Mouse (Mus musculus): Measurements from ENCODE around the gene Hsd17b11. TPM values are rescaled to one million over a fixed set of nuclear protein-coding genes. Genes with fewer than 3 reads are reported as not detected.
A peak's percentile ranks its signal among the peaks of the same experiment; 100 is the strongest.

Gene Hsd17b11
- polyA plus RNA-seq, 1 experiment from 2014 or later, result 3.5 TPM

- 92% methylated on average over 7 of the region's 7 CpGs for WGBS
- ATAC-seq (ENCODE audit: low FRiP score), result no peak
- H3K4me1 ChIP-seq (replicated peaks; ENCODE audit: control insufficient read depth, insufficient read depth, low read length), result no peaks in the 10 kb centered on the region
- no peak for DNase-seq (ENCODE audit: low spot score)
- peaks cover 48% of the 10 kb centered on the region for H3K36me3 ChIP-seq (replicated peaks; ENCODE audit: control insufficient read depth, insufficient read depth)
- H3K4me2 ChIP-seq (replicated peaks), result no peak overlapping the region
- H3K27ac ChIP-seq, result no peak overlapping the region
- no peak overlapping the region for H3K4me3 ChIP-seq (replicated peaks; ENCODE audit: low read length)
- H3K9ac ChIP-seq, result no peak overlapping the region
- H3K27me3 ChIP-seq (ENCODE audit: control insufficient read depth, insufficient read depth, low read length), result no peaks in the 10 kb centered on the region
- no peaks in the 10 kb centered on the region for H3K9me3 ChIP-seq (ENCODE audit: control insufficient read depth, low read length)
Observed at GRCm38 (mm10) chr5:104056295-104056694, 34.6 kb upstream of the Hsd17b11 start.

- no peaks in the 10 kb centered on the region for H3K9me3 ChIP-seq (ENCODE audit: control insufficient read depth, low read length)
- H3K4me2 ChIP-seq (replicated peaks), result no peak overlapping the region
- H3K36me3 ChIP-seq (replicated peaks; ENCODE audit: control insufficient read depth, insufficient read depth), result peaks cover 48% of the 10 kb centered on the region
- ATAC-seq (ENCODE audit: low FRiP score), result no peak
- no peak for DNase-seq (ENCODE audit: low spot score)
- no peak overlapping the region for H3K4me3 ChIP-seq (replicated peaks; ENCODE audit: low read length)
- no peaks in the 10 kb centered on the region for H3K4me1 ChIP-seq (replicated peaks; ENCODE audit: control insufficient read depth, insufficient read depth, low read length)
- H3K27ac ChIP-seq, result no peak overlapping the region
- no peak overlapping the region for H3K9ac ChIP-seq
- no peaks in the 10 kb centered on the region for H3K27me3 ChIP-seq (ENCODE audit: control insufficient read depth, insufficient read depth, low read length)
- 94% methylated on average over 4 of the region's 4 CpGs for WGBS
Observed at GRCm38 (mm10) chr5:104055816-104056215, 34.1 kb upstream of the Hsd17b11 start.

GRCm38 (mm10) chr5:104054938-104055337 lies 33.2 kb upstream of the Hsd17b11 start:
- Histone ChIP-seq H3K36me3 (replicated peaks; ENCODE audit: control insufficient read depth, insufficient read depth) (peaks cover 45% of the 10 kb centered on the region), H3K4me1 (replicated peaks; ENCODE audit: control insufficient read depth, insufficient read depth, low read length) (no peaks in the 10 kb centered on the region), H3K27ac (no peak overlapping the region), H3K9me3 (ENCODE audit: control insufficient read depth, low read length) (no peaks in the 10 kb centered on the region), H3K9ac (no peak overlapping the region), H3K27me3 (ENCODE audit: control insufficient read depth, insufficient read depth, low read length) (no peaks in the 10 kb centered on the region), H3K4me2 (replicated peaks) (no peak overlapping the region), H3K4me3 (replicated peaks; ENCODE audit: low read length) (no peak overlapping the region)
- 94% methylated on average over 4 of the region's 4 CpGs for WGBS
- ATAC-seq (ENCODE audit: low FRiP score) (no peak), DNase-seq (ENCODE audit: low spot score) (no peak)

GRCm38 (mm10) chr5:104052956-104053355 lies 31.2 kb upstream of the Hsd17b11 start:
- H3K4me2 ChIP-seq (replicated peaks), result no peak overlapping the region
- H3K27me3 ChIP-seq (ENCODE audit: control insufficient read depth, insufficient read depth, low read length), result no peaks in the 10 kb centered on the region
- H3K4me3 ChIP-seq (replicated peaks; ENCODE audit: low read length), result no peak overlapping the region
- DNase-seq (ENCODE audit: low spot score) (no peak), ATAC-seq (ENCODE audit: low FRiP score) (no peak)
- no peak overlapping the region for H3K9ac ChIP-seq
- no peaks in the 10 kb centered on the region for H3K9me3 ChIP-seq (ENCODE audit: control insufficient read depth, low read length)
- WGBS, result 61% methylated on average over 8 of the region's 8 CpGs
- H3K4me1 ChIP-seq (replicated peaks; ENCODE audit: control insufficient read depth, insufficient read depth, low read length), result peaks cover 6% of the 10 kb centered on the region
- H3K27ac ChIP-seq, result no peak overlapping the region
- peaks cover 29% of the 10 kb centered on the region for H3K36me3 ChIP-seq (replicated peaks; ENCODE audit: control insufficient read depth, insufficient read depth)

GRCm38 (mm10) chr5:104048139-104048538 lies 26.4 kb upstream of the Hsd17b11 start:
- ATAC-seq (ENCODE audit: low FRiP score) (no peak), DNase-seq (ENCODE audit: low spot score) (no peak)
- Histone ChIP-seq H3K27ac (no peak overlapping the region), H3K9me3 (ENCODE audit: control insufficient read depth, low read length) (no peaks in the 10 kb centered on the region), H3K4me2 (replicated peaks) (peak overlapping the region; percentile 55), H3K4me3 (replicated peaks; ENCODE audit: low read length) (peak overlapping the region; percentile 86; the same call in 1 of the 2 replicates), H3K4me1 (replicated peaks; ENCODE audit: control insufficient read depth, insufficient read depth, low read length) (peaks cover 17% of the 10 kb centered on the region), H3K9ac (peak overlapping the region; percentile 90; the same call in 1 of the 2 replicates), H3K27me3 (ENCODE audit: control insufficient read depth, insufficient read depth, low read length) (no peaks in the 10 kb centered on the region), H3K36me3 (replicated peaks; ENCODE audit: control insufficient read depth, insufficient read depth) (peaks cover 22% of the 10 kb centered on the region)
- 60% methylated on average over 4 of the region's 4 CpGs for WGBS

GRCm38 (mm10) chr5:104047200-104048105 lies 25.7 kb upstream of the Hsd17b11 start:
- peaks cover 17% of the 10 kb centered on the region for H3K4me1 ChIP-seq (replicated peaks; ENCODE audit: control insufficient read depth, insufficient read depth, low read length)
- peaks cover 20% of the 10 kb centered on the region for H3K36me3 ChIP-seq (replicated peaks; ENCODE audit: control insufficient read depth, insufficient read depth)
- H3K4me3 ChIP-seq (replicated peaks; ENCODE audit: low read length), result peak overlapping the region; percentile 86
- ATAC-seq (ENCODE audit: low FRiP score) (no peak; the same call in 1 of the 2 replicates), DNase-seq (ENCODE audit: low spot score) (no peak)
- peak overlapping the region; percentile 73 for H3K27ac ChIP-seq
- no peaks in the 10 kb centered on the region for H3K9me3 ChIP-seq (ENCODE audit: control insufficient read depth, low read length)
- peak overlapping the region; percentile 90 for H3K9ac ChIP-seq
- no peaks in the 10 kb centered on the region for H3K27me3 ChIP-seq (ENCODE audit: control insufficient read depth, insufficient read depth, low read length)
- 11% methylated on average over 19 of the region's 19 CpGs for WGBS
- peak overlapping the region; percentile 55 for H3K4me2 ChIP-seq (replicated peaks)

GRCm38 (mm10) chr5:104046256-104047199 lies 24.8 kb upstream of the Hsd17b11 start, which contains the start of gene Nudt9:
Gene Nudt9 (plus strand): TSS chr5:104046306.
- DNase-seq (ENCODE audit: low spot score) (peak; percentile 96), ATAC-seq (ENCODE audit: low FRiP score) (peak; percentile 98)
- H3K4me1 ChIP-seq (replicated peaks; ENCODE audit: control insufficient read depth, insufficient read depth, low read length), result peaks cover 17% of the 10 kb centered on the region
- no peaks in the 10 kb centered on the region for H3K27me3 ChIP-seq (ENCODE audit: control insufficient read depth, insufficient read depth, low read length)
- H3K4me2 ChIP-seq (replicated peaks), result peak within 1 kb of the TSS; percentile 55
- peak within 1 kb of the TSS; percentile 90 for H3K9ac ChIP-seq
- peaks cover 11% of the 10 kb centered on the region for H3K36me3 ChIP-seq (replicated peaks; ENCODE audit: control insufficient read depth, insufficient read depth)
- peak within 1 kb of the TSS; percentile 73 for H3K27ac ChIP-seq
- H3K4me3 ChIP-seq (replicated peaks; ENCODE audit: low read length), result peak within 1 kb of the TSS; percentile 86
- no peaks in the 10 kb centered on the region for H3K9me3 ChIP-seq (ENCODE audit: control insufficient read depth, low read length)
- 6% methylated on average over 90 of the region's 90 CpGs for WGBS

GRCm38 (mm10) chr5:104043704-104044103 lies 22.0 kb upstream of the Hsd17b11 start:
- Histone ChIP-seq H3K27ac (no peak overlapping the region), H3K36me3 (replicated peaks; ENCODE audit: control insufficient read depth, insufficient read depth) (no peaks in the 10 kb centered on the region), H3K4me1 (replicated peaks; ENCODE audit: control insufficient read depth, insufficient read depth, low read length) (peaks cover 17% of the 10 kb centered on the region), H3K9ac (no peak overlapping the region), H3K27me3 (ENCODE audit: control insufficient read depth, insufficient read depth, low read length) (no peaks in the 10 kb centered on the region), H3K4me2 (replicated peaks) (no peak overlapping the region), H3K4me3 (replicated peaks; ENCODE audit: low read length) (no peak overlapping the region), H3K9me3 (ENCODE audit: control insufficient read depth, low read length) (no peaks in the 10 kb centered on the region)
- no peak for ATAC-seq (ENCODE audit: low FRiP score)
- 72% methylated on average over 2 of the region's 2 CpGs for WGBS
- DNase-seq (ENCODE audit: low spot score), result no peak

GRCm38 (mm10) chr5:104042906-104043305 lies 21.2 kb upstream of the Hsd17b11 start:
- Histone ChIP-seq H3K9ac (no peak overlapping the region), H3K36me3 (replicated peaks; ENCODE audit: control insufficient read depth, insufficient read depth) (no peaks in the 10 kb centered on the region), H3K27ac (no peak overlapping the region), H3K9me3 (ENCODE audit: control insufficient read depth, low read length) (no peaks in the 10 kb centered on the region), H3K4me3 (replicated peaks; ENCODE audit: low read length) (no peak overlapping the region), H3K27me3 (ENCODE audit: control insufficient read depth, insufficient read depth, low read length) (no peaks in the 10 kb centered on the region), H3K4me2 (replicated peaks) (no peak overlapping the region), H3K4me1 (replicated peaks; ENCODE audit: control insufficient read depth, insufficient read depth, low read length) (peaks cover 10% of the 10 kb centered on the region)
- DNase-seq (ENCODE audit: low spot score) (no peak), ATAC-seq (ENCODE audit: low FRiP score) (no peak)
- WGBS, result 84% methylated on average over 2 of the region's 2 CpGs

Data from hindbrain, embryonic 14.5 days (tissue).